Mouse (Mus musculus) brain, embryonic 14.5 days (tissue): ENCODE measurements around the gene Scn3a.

Experiments
- CTCF ChIP-seq: fragments of 200-500 bp; IDR thresholded peaks from 2 replicates; pipeline ENCODE4 v1.5.1; 2012; ENCODE audit warnings: inconsistent platforms, mild to moderate bottlenecking, moderate library complexity, borderline replicate concordance; ENCODE audit not compliant: insufficient read depth, insufficient read length; ENCODE audit errors: extremely low read depth
- POLR2A ChIP-seq: fragments of 200-500 bp; IDR thresholded peaks from 2 replicates; pipeline ENCODE4 v1.6.1; 2012; ENCODE audit warnings: mild to moderate bottlenecking, inconsistent platforms, borderline replicate concordance; ENCODE audit not compliant: poor library complexity, insufficient read depth, insufficient read length, severe bottlenecking; ENCODE audit errors: extremely low read depth

GRCm38 (mm10) chr2:65552727-65553126 is 14.7 kb downstream of the Scn3a start:
- TF ChIP-seq CTCF (no peak), POLR2A (no peak)
